21 mouse cellular contexts compared by ENCODE assay signal in genomic region chr4:129390936-129391557, GRCm38 (mm10). TPM values are rescaled to one million over a fixed set of nuclear protein-coding genes. Genes with fewer than 3 reads are reported as not detected.
"Had no signal": no experiment of that assay in that cellular context is flagged by ENCODE, and none has a peak within 500 bp of the region (broad histone marks: within the 10 kb centered on the region; RNA-seq: fewer than 3 reads in every experiment).

No protein-coding gene starts in this region.

- ATAC-seq: forebrain, embryonic 16.5 days; hindbrain, embryonic 16.5 days; inflammation-experienced regulatory T-cells, adult 6 months; intestine, embryonic 16.5 days had no signal

- DNase-seq: gastrocnemius, adult 2 months; gastrocnemius, postnatal 10 days; gastrocnemius, postnatal 25 days; kidney, adult 18-20 months; kidney, adult 8-10 months; kidney, postnatal 10 days; kidney, postnatal 25 days; kidney, postnatal 4 days had no signal

- H3K27me3 ChIP-seq: heart, embryonic 12.5 days; hindbrain, embryonic 12.5 days; limb, embryonic 12.5 days had no signal

- H3K4me3 ChIP-seq: gastrocnemius, adult 2 months; heart, embryonic 10.5 days; heart, embryonic 12.5 days; hindbrain, embryonic 10.5 days; hindbrain, embryonic 12.5 days; layer of hippocampus, adult 2 months; left cerebral cortex, adult 2 months; limb, embryonic 10.5 days; limb, embryonic 12.5 days had no signal

- H3K27ac ChIP-seq: gastrocnemius, adult 2 months; heart, embryonic 10.5 days; hindbrain, embryonic 10.5 days; hindbrain, embryonic 12.5 days; hindbrain, embryonic 14.5 days; layer of hippocampus, adult 2 months; left cerebral cortex, adult 2 months; limb, embryonic 10.5 days; limb, embryonic 12.5 days had no signal

- H3K36me3 ChIP-seq: heart, embryonic 10.5 days; heart, embryonic 12.5 days; hindbrain, embryonic 10.5 days; hindbrain, embryonic 12.5 days; limb, embryonic 10.5 days; limb, embryonic 12.5 days had no signal

- H3K9ac ChIP-seq: heart, embryonic 12.5 days; hindbrain, embryonic 12.5 days; hindbrain, embryonic 14.5 days; limb, embryonic 12.5 days had no signal

- H3K4me1 ChIP-seq: heart, embryonic 12.5 days; limb, embryonic 12.5 days had no signal

- H3K4me2 ChIP-seq: heart, embryonic 12.5 days; hindbrain, embryonic 12.5 days; hindbrain, embryonic 14.5 days; limb, embryonic 12.5 days had no signal

- H3K9me3 ChIP-seq: heart, embryonic 10.5 days; heart, embryonic 12.5 days; hindbrain, embryonic 10.5 days; hindbrain, embryonic 12.5 days; limb, embryonic 10.5 days; limb, embryonic 12.5 days had no signal

RNA-seq across cellular contexts. Expression of gene Zbtb8b, which starts 49.6 kb away (rescaled TPM):
- polyA plus RNA-seq: inflammation-experienced regulatory T-cells, adult 6 months had no signal
